Mouse (Mus musculus) hindbrain, embryonic 15.5 days (tissue): Measurements from ENCODE around the gene Tbl1xr1. TPM values are rescaled to one million over a fixed set of nuclear protein-coding genes. Genes with fewer than 3 reads are reported as not detected.

Experiments
- ATAC-seq: fragments of 200-750 bp; cut with Nextera tagmentation; 2 replicates; pipeline ENCODE4 v1.8.0; 2017; ENCODE audit warnings: low read depth, moderate number of reproducible peaks, moderate TSS enrichment; ENCODE audit not compliant: low FRiP score
- H3K27ac ChIP-seq: fragments of 300-500 bp; sonication (generic); replicated peaks from 2 replicates; pipeline ENCODE4 v1.5.1; 2015; ENCODE audit warnings: mild to moderate bottlenecking, inconsistent platforms
- H3K27me3 ChIP-seq: fragments of 300-500 bp; sonication (generic); 2 replicates; pipeline ENCODE4 v1.6.1; 2015; ENCODE audit warnings: control low read depth, inconsistent platforms
- H3K36me3 ChIP-seq: fragments of 300-500 bp; sonication (generic); 2 replicates; pipeline ENCODE4 v1.6.1; 2015; ENCODE audit warnings: control low read depth, inconsistent platforms
- H3K4me1 ChIP-seq: fragments of 300-500 bp; sonication (generic); replicated peaks from 2 replicates; pipeline ENCODE4 v1.6.1; 2015; ENCODE audit warnings: control low read depth, inconsistent platforms
- H3K4me2 ChIP-seq: fragments of 300-500 bp; sonication (generic); 2 replicates; pipeline ENCODE4 v1.6.1; 2015; ENCODE audit warnings: moderate library complexity, mild to moderate bottlenecking, inconsistent platforms
- H3K4me3 ChIP-seq: fragments of 300-500 bp; sonication (generic); 2 replicates; pipeline ENCODE4 v1.5.1; 2015; ENCODE audit warnings: mild to moderate bottlenecking, inconsistent platforms
- H3K9ac ChIP-seq: fragments of 300-500 bp; sonication (generic); 2 replicates; pipeline ENCODE4 v1.6.1; 2015; ENCODE audit warnings: inconsistent platforms
- H3K9me3 ChIP-seq: fragments of 300-500 bp; sonication (generic); 2 replicates; pipeline ENCODE4 v1.6.1; 2016; ENCODE audit warnings: control low read depth, inconsistent platforms
- WGBS: fragments of 180-500 bp; shearing (Covaris S2); methylation state at CpG from one replicate; pipeline ENCODE4 v1.1.7; 2015; 5-methylcytosine and 5-hydroxymethylcytosine counted together
- polyA plus RNA-seq: library from polyadenylated mRNA; unstranded; fragments of >200 nt; fragmentation: Nextera tagmentation; extraction: Ambion mirVana; gene quantifications from 2 replicates; pipeline ENCODE4 v1.2.1, GENCODE M21; 2015

Gene Tbl1xr1
- polyA plus RNA-seq, 1 experiment from 2014 or later = 15.7 TPM

DNA sequence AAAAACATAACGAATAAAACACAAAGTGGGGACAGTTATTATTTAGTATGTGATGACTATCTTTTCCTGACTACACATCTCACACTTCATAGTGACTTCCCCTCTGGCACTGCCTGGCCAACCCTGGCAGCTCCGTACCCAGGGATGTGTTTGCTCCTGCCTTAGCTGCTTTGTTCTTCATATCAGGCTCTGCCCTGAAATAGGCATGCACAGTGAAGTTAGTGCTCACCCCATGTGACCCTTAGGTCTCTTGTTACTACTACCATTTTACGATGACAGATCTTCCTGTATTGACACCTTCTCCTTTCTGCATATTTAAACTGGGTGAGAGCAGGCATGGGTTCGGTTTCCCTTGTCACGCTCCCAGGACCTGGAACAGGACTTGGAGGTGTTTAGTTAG lies 16.3 kb downstream of the Tbl1xr1 start:
- no peaks in the 10 kb centered on the region for H3K27me3 ChIP-seq
- WGBS = 94% methylated on average over 5 of the region's 5 CpGs
- H3K36me3 ChIP-seq = no peaks in the 10 kb centered on the region
- no peak overlapping the region for H3K4me2 ChIP-seq
- H3K4me1 ChIP-seq = peaks cover 3% of the 10 kb centered on the region; the same call in 1 of the 2 replicates
- ATAC-seq = no peak
- H3K9ac ChIP-seq = no peak overlapping the region
- H3K4me3 ChIP-seq = no peak overlapping the region
- H3K9me3 ChIP-seq = no peaks in the 10 kb centered on the region
- H3K27ac ChIP-seq = no peak overlapping the region

DNA sequence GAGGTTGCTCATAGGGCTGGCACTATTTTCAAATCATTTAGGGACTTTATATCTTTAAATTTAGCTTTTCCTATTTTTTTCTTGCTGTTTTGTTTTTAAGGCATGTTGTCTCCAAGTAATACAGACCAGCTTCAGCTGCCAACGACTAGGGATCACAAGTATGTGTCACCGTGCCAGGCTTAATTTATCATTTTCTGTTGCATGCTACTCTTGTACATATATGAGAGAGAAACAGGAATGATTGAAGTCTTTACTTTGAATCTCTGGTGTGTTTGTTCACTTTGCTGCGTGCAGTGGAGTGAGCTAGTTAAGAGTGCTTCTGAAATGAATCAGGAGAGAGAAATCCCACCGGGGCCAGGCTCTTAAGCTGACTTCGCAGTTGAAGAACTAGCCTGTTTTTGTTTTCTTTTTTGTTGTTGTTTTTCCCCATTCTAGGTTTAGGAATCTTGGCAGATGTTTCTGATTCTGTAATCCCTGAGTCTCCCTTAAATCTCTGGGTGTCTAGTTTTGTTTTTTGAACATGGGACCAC lies 27.6 kb downstream of the Tbl1xr1 start:
- WGBS = 39% methylated on average over 5 of the region's 5 CpGs

DNA sequence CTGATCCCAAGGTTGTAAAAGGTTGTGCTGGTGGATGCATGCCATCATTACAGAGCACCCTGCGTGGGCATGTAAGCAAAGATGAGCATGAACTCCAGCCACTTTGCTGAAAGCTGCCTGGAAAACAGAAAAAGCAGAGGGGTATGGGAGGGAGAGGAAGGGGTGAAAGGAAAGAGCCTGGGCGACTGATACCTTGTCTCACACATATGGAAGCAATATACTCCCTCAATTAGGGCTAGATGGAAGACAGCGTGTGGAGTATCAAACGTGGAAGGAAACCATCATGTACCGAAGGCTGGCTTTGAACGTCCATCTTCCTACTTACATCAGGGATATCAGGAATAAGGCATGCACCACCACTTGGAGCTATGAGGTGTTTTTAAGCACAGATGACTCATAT lies 29.0 kb downstream of the Tbl1xr1 start:
- ATAC-seq = no peak
- no peaks in the 10 kb centered on the region for H3K9me3 ChIP-seq
- no peak overlapping the region for H3K4me3 ChIP-seq
- no peaks in the 10 kb centered on the region for H3K27me3 ChIP-seq
- no peak overlapping the region for H3K27ac ChIP-seq
- WGBS = 84% methylated on average over 6 of the region's 6 CpGs
- no peak overlapping the region for H3K9ac ChIP-seq
- H3K4me2 ChIP-seq = no peak overlapping the region
- no peaks in the 10 kb centered on the region for H3K36me3 ChIP-seq
- H3K4me1 ChIP-seq = peaks cover 18% of the 10 kb centered on the region

More for the DNA sequence above, 27.6 kb downstream of the Tbl1xr1 start:
- Histone ChIP-seq H3K4me2 (no peak overlapping the region), H3K27ac (no peak overlapping the region), H3K4me1 (peaks cover 19% of the 10 kb centered on the region), H3K27me3 (no peaks in the 10 kb centered on the region), H3K4me3 (no peak overlapping the region), H3K36me3 (no peaks in the 10 kb centered on the region), H3K9me3 (no peaks in the 10 kb centered on the region), H3K9ac (no peak overlapping the region)
- ATAC-seq = no peak

DNA sequence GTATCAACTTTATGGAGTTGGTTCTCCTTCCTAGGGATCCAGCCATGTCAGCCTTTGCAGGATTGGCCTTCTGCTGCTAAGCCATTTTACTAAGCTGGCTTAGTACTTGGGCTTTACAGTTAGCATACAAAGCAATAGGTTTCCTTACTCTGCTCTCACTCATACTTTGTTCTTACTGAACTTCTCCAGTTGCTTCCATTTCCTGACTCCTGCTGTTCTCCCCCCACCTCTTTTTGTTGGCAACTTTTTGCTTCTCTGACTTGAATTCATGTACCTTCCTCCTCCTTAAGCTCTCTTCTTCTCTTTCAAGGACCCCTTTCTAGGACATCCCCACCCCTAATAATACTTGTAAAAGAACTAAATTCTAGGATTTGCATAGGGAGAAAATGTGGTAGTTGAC lies 31.6 kb downstream of the Tbl1xr1 start:
- H3K9ac ChIP-seq = no peak overlapping the region
- no peak overlapping the region for H3K4me2 ChIP-seq
- H3K36me3 ChIP-seq = no peaks in the 10 kb centered on the region
- H3K4me3 ChIP-seq = no peak overlapping the region
- no peaks in the 10 kb centered on the region for H3K27me3 ChIP-seq
- H3K27ac ChIP-seq = no peak overlapping the region
- H3K9me3 ChIP-seq = no peaks in the 10 kb centered on the region
- no peak for ATAC-seq
- H3K4me1 ChIP-seq = peaks cover 18% of the 10 kb centered on the region

DNA sequence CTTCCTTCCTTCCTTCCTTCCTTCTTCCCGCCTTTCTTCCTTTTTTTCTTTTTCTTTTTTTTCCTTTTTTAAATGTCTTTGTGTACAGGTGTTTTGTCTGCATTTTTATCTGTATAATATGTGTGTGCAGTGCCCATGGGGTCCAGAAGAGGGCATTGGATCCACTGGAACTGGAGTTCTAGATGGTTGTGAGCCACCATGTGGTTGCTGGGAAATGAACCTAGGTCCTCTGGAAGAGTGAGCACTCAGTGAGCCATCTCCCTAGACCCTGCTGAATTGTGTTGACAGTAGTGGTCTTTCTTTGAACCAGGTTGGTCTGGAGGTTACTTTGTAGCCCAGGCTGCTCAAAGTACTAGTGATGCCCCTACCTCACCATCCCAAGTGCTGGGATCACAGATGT lies 33.2 kb downstream of the Tbl1xr1 start:
- no peak for ATAC-seq
- Histone ChIP-seq H3K27me3 (no peaks in the 10 kb centered on the region), H3K36me3 (no peaks in the 10 kb centered on the region), H3K4me1 (peaks cover 10% of the 10 kb centered on the region), H3K4me3 (no peak overlapping the region), H3K9ac (no peak overlapping the region), H3K27ac (no peak overlapping the region), H3K9me3 (no peaks in the 10 kb centered on the region), H3K4me2 (no peak overlapping the region)
- 93% methylated on average over 1 of the region's 1 CpGs for WGBS

DNA sequence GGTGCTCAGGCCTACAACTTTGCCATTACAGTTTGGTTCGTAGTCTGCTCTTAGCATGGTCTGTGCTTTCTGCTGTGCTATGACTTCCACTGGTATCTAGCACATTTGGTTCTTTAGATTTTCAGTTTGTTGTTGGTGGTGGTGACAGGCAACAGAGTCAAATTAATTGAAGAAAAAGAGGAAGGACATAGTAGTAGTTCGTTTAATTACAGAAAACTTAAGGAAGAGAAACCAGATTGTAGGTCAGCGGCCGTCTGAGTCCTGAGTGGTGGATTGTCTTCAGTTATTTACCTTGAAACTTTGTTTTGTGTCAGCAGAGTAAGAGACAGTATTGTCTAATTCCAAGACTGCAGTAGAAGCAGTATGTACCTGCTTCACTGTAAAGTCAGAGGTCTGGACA lies 37.3 kb downstream of the Tbl1xr1 start:
- no peak overlapping the region for H3K9ac ChIP-seq
- 92% methylated on average over 4 of the region's 4 CpGs for WGBS
- H3K4me2 ChIP-seq = no peak overlapping the region
- no peak for ATAC-seq
- H3K27me3 ChIP-seq = no peaks in the 10 kb centered on the region
- H3K9me3 ChIP-seq = no peaks in the 10 kb centered on the region
- no peak overlapping the region for H3K27ac ChIP-seq
- H3K36me3 ChIP-seq = no peaks in the 10 kb centered on the region
- H3K4me3 ChIP-seq = no peak overlapping the region
- H3K4me1 ChIP-seq = peaks cover 14% of the 10 kb centered on the region; the same call in 1 of the 2 replicates

DNA sequence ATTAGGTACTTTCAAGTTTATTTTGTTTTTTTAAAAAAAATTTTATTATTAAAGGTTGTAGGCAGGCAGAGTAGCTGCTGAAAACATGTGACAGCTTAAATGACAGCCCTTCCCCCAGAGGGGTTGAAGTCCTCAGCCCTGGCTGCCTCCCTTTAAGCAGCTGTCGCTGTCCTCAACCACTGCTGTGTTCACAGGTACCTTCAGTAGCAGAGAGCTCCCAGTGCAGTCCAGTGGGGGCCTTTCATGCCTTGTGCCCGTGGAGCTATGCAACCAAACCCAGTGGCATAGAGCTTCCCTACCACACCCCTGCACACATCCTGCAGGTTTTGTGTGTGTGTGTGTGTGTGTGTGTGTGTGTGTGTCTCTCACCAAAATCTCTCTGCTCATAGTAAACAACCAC lies 38.8 kb downstream of the Tbl1xr1 start:
- no peaks in the 10 kb centered on the region for H3K27me3 ChIP-seq
- H3K9ac ChIP-seq = no peak overlapping the region
- H3K9me3 ChIP-seq = no peaks in the 10 kb centered on the region
- no peak overlapping the region for H3K27ac ChIP-seq
- H3K4me1 ChIP-seq = peaks cover 14% of the 10 kb centered on the region; the same call in 1 of the 2 replicates
- H3K4me2 ChIP-seq = no peak overlapping the region
- ATAC-seq = no peak
- no peak overlapping the region for H3K4me3 ChIP-seq
- WGBS = 28% methylated on average over 2 of the region's 2 CpGs
- H3K36me3 ChIP-seq = no peaks in the 10 kb centered on the region

DNA sequence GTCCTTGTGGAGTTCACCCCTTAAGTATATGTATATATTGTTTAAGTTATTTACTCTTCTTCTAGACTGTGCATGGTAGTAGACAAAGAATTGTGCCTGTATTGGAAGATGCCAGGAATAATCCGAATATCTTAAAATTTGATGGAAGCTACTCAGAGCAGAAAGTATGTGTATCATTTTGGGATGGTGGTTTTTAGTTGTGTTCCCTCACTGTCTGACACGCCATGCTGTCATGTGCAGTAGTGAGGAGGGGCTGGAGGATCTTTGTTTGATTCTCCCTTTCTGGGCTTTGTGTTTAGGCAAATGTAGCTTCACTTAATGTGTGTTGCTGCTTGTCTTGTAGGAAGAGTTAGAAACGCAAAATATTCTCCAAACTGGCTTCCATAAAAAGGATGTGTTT lies 39.2 kb downstream of the Tbl1xr1 start:
- WGBS = 84% methylated on average over 3 of the region's 3 CpGs
- no peak for ATAC-seq

DNA sequence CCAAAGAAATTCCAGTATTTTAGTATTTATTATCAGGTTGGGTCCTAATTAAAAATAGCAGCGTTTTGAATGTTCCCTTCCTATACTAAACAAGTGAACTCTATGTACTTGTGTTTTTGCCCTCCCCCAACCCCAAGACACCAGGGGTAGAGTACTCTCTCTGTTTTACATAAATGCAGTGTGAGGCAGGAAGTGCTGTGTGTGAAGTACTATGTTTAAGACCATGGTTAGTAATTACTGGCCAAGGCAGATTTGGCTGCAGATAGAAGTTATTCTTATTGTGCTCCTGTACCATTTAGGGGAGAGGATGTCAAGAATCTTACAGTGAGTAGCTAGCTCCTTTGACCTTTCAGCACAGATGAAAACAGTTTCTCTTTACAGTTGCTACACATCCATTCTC lies 39.7 kb downstream of the Tbl1xr1 start:
- no peak overlapping the region for H3K27ac ChIP-seq
- no peak overlapping the region for H3K9ac ChIP-seq
- no peaks in the 10 kb centered on the region for H3K27me3 ChIP-seq
- 82% methylated on average over 1 of the region's 1 CpGs for WGBS
- H3K4me1 ChIP-seq = peaks cover 14% of the 10 kb centered on the region; the same call in 1 of the 2 replicates
- H3K9me3 ChIP-seq = no peaks in the 10 kb centered on the region
- no peaks in the 10 kb centered on the region for H3K36me3 ChIP-seq
- ATAC-seq = no peak
- no peak overlapping the region for H3K4me2 ChIP-seq
- no peak overlapping the region for H3K4me3 ChIP-seq

More for the DNA sequence above, 39.2 kb downstream of the Tbl1xr1 start:
- H3K9me3 ChIP-seq = no peaks in the 10 kb centered on the region
- H3K4me2 ChIP-seq = no peak overlapping the region
- H3K4me3 ChIP-seq = no peak overlapping the region
- no peaks in the 10 kb centered on the region for H3K36me3 ChIP-seq
- H3K27ac ChIP-seq = no peak overlapping the region
- no peaks in the 10 kb centered on the region for H3K27me3 ChIP-seq
- H3K4me1 ChIP-seq = peaks cover 14% of the 10 kb centered on the region; the same call in 1 of the 2 replicates
- no peak overlapping the region for H3K9ac ChIP-seq

DNA sequence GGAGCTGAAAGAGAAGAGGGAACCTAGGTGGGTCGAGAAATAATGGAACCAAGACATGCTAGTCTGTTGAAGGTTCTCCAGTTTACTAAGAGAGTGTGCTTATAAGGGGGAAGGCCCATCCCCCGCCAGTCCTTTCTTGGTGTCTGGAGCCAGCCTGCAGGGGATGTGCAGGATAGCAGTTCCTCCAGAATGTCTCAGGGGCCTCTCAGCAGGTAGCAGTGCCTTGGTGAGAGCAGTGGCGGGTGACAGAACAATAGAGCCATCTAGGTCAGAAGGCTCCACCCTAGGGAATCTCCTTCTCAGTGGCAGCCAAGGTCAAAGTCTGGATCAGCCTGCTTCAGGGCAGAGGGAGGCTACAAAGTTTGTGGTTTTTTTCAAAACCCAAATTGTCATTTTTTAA lies 45.3 kb downstream of the Tbl1xr1 start:
- Histone ChIP-seq H3K4me2 (no peak overlapping the region), H3K36me3 (no peaks in the 10 kb centered on the region), H3K9ac (no peak overlapping the region), H3K4me3 (no peak overlapping the region), H3K9me3 (no peaks in the 10 kb centered on the region), H3K27ac (no peak overlapping the region), H3K4me1 (peaks cover 7% of the 10 kb centered on the region), H3K27me3 (no peaks in the 10 kb centered on the region)
- 33% methylated on average over 3 of the region's 3 CpGs for WGBS
- no peak for ATAC-seq

DNA sequence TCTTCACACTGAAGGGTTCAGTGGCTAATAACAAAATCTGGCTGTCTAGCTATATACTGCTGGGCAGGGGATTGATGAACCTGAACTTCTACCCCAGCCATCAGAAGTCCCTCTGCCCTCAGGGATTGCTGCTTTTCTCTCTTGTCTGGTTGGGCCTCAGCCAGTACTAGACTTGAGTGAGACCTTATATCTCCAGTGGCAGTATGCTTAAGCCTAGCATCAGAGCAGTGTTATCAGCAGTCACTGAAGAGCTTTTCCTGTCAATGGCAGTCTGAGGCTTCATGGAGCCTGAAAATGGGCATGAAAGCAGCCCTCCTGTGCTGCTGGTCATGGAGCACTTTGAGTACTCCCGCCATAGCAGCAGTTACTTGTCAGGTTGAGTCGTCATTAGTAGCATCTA lies 46.7 kb downstream of the Tbl1xr1 start:
- no peak overlapping the region for H3K4me3 ChIP-seq
- H3K4me1 ChIP-seq = peaks cover 7% of the 10 kb centered on the region
- H3K36me3 ChIP-seq = no peaks in the 10 kb centered on the region
- H3K27ac ChIP-seq = no peak overlapping the region
- ATAC-seq = 0 out of 2 replicates have a peak, but pooled peaks have one; percentile 20
- H3K27me3 ChIP-seq = no peaks in the 10 kb centered on the region
- H3K4me2 ChIP-seq = no peak overlapping the region
- H3K9me3 ChIP-seq = no peaks in the 10 kb centered on the region
- 93% methylated on average over 2 of the region's 2 CpGs for WGBS
- H3K9ac ChIP-seq = no peak overlapping the region

DNA sequence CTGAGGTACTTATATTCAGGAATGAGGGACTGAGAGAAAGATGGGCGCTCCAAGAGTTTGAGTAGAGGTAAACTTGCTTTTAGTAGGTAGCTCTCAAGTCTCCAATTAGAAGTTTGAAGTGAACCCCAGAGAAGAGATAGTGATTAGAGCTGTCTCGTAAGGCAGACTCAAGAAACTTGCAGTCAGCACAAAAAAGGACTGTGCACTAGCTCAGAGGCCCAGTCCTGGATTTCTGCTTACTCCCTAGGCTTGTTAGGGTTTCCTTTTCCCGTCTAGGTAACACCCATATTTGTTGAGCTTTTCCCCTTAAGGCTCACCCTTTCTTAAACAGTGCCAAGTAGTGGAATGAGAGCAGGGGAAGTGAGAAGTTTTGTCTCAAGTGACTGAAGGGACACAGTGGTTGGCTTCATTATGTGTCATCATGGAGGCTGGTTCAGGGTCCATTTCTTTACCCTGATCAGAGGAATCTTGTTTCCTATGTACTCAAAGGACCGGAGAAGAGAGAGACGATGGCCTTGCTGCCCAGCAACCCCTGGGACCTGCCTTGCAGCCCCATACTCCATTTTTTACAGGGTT lies 49.9 kb downstream of the Tbl1xr1 start:
- no peaks in the 10 kb centered on the region for H3K9me3 ChIP-seq
- no peak overlapping the region for H3K9ac ChIP-seq
- no peak for ATAC-seq
- peaks cover 5% of the 10 kb centered on the region for H3K4me1 ChIP-seq
- WGBS = 87% methylated on average over 5 of the region's 5 CpGs
- no peak overlapping the region for H3K4me2 ChIP-seq
- no peaks in the 10 kb centered on the region for H3K36me3 ChIP-seq
- H3K27me3 ChIP-seq = no peaks in the 10 kb centered on the region
- no peak overlapping the region for H3K27ac ChIP-seq
- H3K4me3 ChIP-seq = no peak overlapping the region

DNA sequence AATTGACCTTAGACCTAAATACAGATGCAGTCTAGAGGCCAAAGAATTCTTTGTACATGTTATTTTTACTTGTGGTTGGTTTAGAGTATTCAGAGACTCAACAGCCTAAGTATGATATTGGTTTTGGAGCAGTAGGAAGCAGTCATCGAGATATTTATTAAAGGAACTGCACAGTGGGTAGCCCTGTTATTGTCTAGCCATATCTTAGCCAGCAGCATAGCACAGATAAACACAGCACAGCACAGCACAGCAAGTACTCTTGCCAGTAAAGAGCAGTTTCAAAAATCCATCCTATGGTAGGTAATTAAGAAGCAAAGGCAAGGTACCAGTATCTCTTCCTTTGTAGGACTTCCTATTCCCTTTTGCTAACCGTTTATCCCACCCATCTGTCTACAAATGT lies 54.8 kb downstream of the Tbl1xr1 start:
- Histone ChIP-seq H3K4me3 (no peak overlapping the region), H3K27ac (no peak overlapping the region), H3K27me3 (no peaks in the 10 kb centered on the region), H3K4me2 (no peak overlapping the region), H3K36me3 (no peaks in the 10 kb centered on the region), H3K9me3 (no peaks in the 10 kb centered on the region), H3K9ac (no peak overlapping the region), H3K4me1 (no peaks in the 10 kb centered on the region)
- WGBS = 82% methylated on average over 2 of the region's 2 CpGs
- no peak for ATAC-seq
